Mouse (Mus musculus) hindbrain, postnatal 0 days (tissue): ENCODE results near the gene Stk39. TPM values are rescaled to one million over a fixed set of nuclear protein-coding genes. Genes with fewer than 3 reads are reported as not detected.

Source experiments
- ATAC-seq: fragments of 200-750 bp; cut with Nextera tagmentation; 2 replicates; pipeline ENCODE4 v1.8.0; 2017; ENCODE audit warnings: mild to moderate bottlenecking, moderate TSS enrichment, moderate library complexity
- DNase-seq: peaks from one replicate; pipeline ENCODE4 v3.0.0-alpha.2; 2015; ENCODE audit warnings: low spot score
- H3K27ac ChIP-seq: fragments of 300-500 bp; sonication (generic); 2 replicates; pipeline ENCODE4 v1.5.1; 2014; ENCODE audit warnings: mild to moderate bottlenecking
- H3K27me3 ChIP-seq: fragments of 300-500 bp; sonication (generic); 2 replicates; pipeline ENCODE4 v1.6.1; 2014; ENCODE audit warnings: low read length, mixed read lengths; ENCODE audit not compliant: insufficient read depth
- H3K36me3 ChIP-seq: fragments of 300-500 bp; sonication (generic); 2 replicates; pipeline ENCODE4 v1.6.1; 2014; ENCODE audit warnings: low read length, mixed read lengths; ENCODE audit not compliant: insufficient read depth
- H3K4me1 ChIP-seq: fragments of 300-500 bp; sonication (generic); 2 replicates; pipeline ENCODE4 v1.6.1; 2014; ENCODE audit warnings: antibody characterized with exemption, low read length, mixed read lengths; ENCODE audit not compliant: insufficient read depth
- H3K4me2 ChIP-seq: fragments of 300-500 bp; sonication (generic); 2 replicates; pipeline ENCODE4 v1.6.1; 2014; ENCODE audit warnings: low read depth, mild to moderate bottlenecking, low read length, moderate library complexity, mixed read lengths
- H3K4me3 ChIP-seq: fragments of 300-500 bp; sonication (generic); 2 replicates; pipeline ENCODE4 v1.5.1; 2014; ENCODE audit warnings: low read length
- H3K9ac ChIP-seq: fragments of 300-500 bp; sonication (generic); replicated peaks from 2 replicates; pipeline ENCODE4 v1.6.1; 2014; ENCODE audit warnings: mild to moderate bottlenecking, low read length, moderate library complexity, mixed read lengths
- H3K9me3 ChIP-seq: fragments of 300-500 bp; sonication (generic); 2 replicates; pipeline ENCODE4 v1.6.1; 2016; ENCODE audit warnings: low read length, mixed read lengths
- CTCF ChIP-seq: IDR thresholded peaks from 2 replicates; pipeline ENCODE4 v1.5.1; 2016; ENCODE audit warnings: antibody characterized with exemption, control low read depth, low read depth
- WGBS: fragments of 180-500 bp; shearing (Covaris S2); extraction: QIAGEN DNeasy Blood & Tissue Kit; methylation state at CpG from one replicate; pipeline ENCODE4 v1.1.7; 2014; 5-methylcytosine and 5-hydroxymethylcytosine counted together
- polyA plus RNA-seq: library from polyadenylated mRNA; unstranded; fragments of >200 nt; fragmentation: Nextera tagmentation; extraction: Ambion mirVana; gene quantifications from 2 replicates; pipeline ENCODE4 v1.2.1, GENCODE M21; 2015
- total RNA-seq: library from RNA; depleted of rRNA; stranded (reverse); fragments of >200 nt; gene quantifications from 2 replicates; pipeline ENCODE4 v1.2.3, GENCODE M21; 2014

The Stk39 gene
- total and polyA plus RNA-seq, 2 experiments from 2014 or later, result 30.8 to 38.4 TPM

DNA sequence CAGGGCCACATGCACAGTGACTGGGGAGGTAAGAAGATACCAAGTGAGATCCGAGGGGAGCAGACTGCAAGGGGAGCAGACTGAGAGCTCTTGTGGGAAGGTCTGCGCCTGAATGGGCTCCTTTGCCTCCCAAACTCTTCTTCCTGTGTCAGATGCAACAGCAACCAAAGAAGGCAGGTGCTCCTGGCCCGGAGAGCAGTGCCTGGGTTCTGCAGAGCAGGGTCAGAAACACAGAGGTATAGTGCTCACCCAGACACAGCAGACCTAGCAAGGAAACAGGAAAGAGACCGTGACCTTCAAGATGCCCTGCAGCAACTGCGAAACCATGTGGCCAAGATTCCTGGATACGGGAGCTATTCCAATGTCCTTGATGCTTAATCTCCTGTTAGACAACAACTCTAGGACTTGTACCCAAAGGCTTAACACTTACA is 94.8 kb downstream of the Stk39 start:
- Histone ChIP-seq H3K27ac (no peak overlapping the region), H3K4me2 (no peak overlapping the region), H3K4me3 (no peak overlapping the region), H3K36me3 (no peaks in the 10 kb centered on the region), H3K27me3 (no peaks in the 10 kb centered on the region), H3K4me1 (no peaks in the 10 kb centered on the region), H3K9me3 (no peaks in the 10 kb centered on the region), H3K9ac (no peak overlapping the region)
- DNase-seq (no peak), ATAC-seq (no peak)
- WGBS, result 77% methylated on average over 6 of the region's 6 CpGs
- TF ChIP-seq CTCF, result no peak

DNA sequence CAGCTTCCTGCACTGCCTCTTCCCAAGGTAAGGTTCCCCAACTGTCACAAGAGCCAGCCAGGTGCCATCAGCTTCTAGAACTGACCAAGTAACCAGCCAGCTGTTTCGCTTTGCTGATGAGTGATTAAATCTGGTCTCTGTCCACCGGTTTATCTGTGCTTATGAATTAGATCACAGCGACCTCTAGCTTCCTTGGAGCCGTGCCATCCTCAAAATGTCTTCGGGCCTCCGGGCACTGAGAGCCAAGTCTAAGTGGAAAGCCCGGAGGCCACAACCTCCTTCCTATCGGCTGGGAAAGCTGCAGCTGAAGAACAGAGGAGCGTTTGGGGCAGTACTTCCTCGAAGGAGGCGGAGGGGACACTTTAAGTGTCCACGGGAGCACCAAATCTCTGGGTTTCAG is 95.4 kb downstream of the Stk39 start:
- Histone ChIP-seq H3K9me3 (no peaks in the 10 kb centered on the region), H3K4me3 (no peak overlapping the region), H3K27me3 (no peaks in the 10 kb centered on the region), H3K4me1 (no peaks in the 10 kb centered on the region), H3K36me3 (no peaks in the 10 kb centered on the region), H3K4me2 (no peak overlapping the region), H3K27ac (no peak overlapping the region), H3K9ac (no peak overlapping the region)
- peak; percentile 27; the same call in 1 of the 2 replicates for TF ChIP-seq CTCF
- no peak for ATAC-seq
- DNase-seq, result peak; percentile 66
- WGBS, result 67% methylated on average over 12 of the region's 12 CpGs

DNA sequence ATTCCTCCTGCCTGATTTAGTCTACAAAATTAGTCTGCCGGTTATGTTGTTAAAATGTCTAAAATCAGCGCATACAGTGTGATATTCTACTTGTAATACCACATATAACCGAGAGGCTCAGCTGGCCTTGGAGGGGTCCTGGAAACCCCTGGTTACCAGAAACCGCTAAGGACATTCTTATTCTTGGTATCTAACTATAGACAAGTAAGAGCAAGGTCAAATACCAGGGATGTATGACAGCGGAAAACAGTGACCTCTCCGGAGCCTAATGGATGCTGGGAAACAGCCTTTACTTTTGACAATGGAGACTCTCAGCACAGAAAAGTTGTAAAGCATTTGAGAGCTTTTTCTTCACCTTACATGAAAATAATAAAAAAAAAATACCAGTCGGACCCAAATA is 97.9 kb downstream of the Stk39 start:
- no peak for TF ChIP-seq CTCF
- no peak overlapping the region for H3K4me3 ChIP-seq
- H3K27me3 ChIP-seq, result no peaks in the 10 kb centered on the region
- no peaks in the 10 kb centered on the region for H3K4me1 ChIP-seq
- DNase-seq (no peak), ATAC-seq (no peak)
- no peaks in the 10 kb centered on the region for H3K36me3 ChIP-seq
- no peaks in the 10 kb centered on the region for H3K9me3 ChIP-seq
- no peak overlapping the region for H3K4me2 ChIP-seq
- no peak overlapping the region for H3K27ac ChIP-seq
- H3K9ac ChIP-seq, result no peak overlapping the region
- WGBS, result 61% methylated on average over 7 of the region's 7 CpGs

DNA sequence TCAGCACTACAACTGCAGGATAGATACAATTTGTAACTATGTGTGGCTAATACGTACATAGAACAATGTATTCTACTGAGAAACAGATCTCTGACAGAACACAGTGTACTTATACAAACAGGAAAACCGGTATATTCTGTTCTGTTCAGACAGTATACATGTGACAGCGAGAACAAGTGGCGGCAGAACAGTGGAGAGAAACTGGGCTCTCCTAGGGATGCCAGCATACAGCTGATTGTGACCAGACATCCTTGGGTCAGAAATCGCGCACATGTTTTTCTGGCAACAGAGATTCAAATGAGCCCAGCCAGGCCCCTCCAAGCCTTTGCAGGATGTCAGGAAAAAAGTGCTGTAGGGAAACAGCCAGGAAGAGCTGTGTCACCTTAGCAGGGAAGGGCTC is 100.2 kb downstream of the Stk39 start:
- Histone ChIP-seq H3K9ac (no peak overlapping the region), H3K4me2 (no peak overlapping the region), H3K27ac (no peak overlapping the region), H3K4me3 (no peak overlapping the region), H3K36me3 (no peaks in the 10 kb centered on the region), H3K27me3 (no peaks in the 10 kb centered on the region), H3K9me3 (no peaks in the 10 kb centered on the region), H3K4me1 (peaks cover 3% of the 10 kb centered on the region; the same call in 1 of the 2 replicates)
- no peak for TF ChIP-seq CTCF
- DNase-seq, result no peak
- 69% methylated on average over 6 of the region's 6 CpGs for WGBS
- no peak for ATAC-seq

DNA sequence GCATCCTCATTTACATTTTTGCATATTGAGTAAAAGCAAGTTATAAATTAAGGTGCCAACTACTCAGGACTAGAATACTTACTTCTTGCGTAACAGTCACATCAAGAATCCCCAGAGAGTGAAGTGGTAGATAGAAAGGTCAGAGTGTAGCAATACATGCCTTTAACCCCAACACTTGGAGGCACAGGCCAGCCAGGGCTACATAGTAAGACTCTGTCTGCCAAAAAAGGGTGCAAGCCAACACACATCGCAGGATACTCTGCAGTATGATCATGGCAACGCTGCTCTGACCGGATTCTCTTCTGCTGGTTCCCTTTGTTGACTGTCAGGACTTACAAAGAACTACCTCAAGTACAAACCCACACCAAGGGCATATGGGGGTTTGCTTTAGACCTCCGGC is 101.7 kb downstream of the Stk39 start:
- DNase-seq (no peak), ATAC-seq (no peak)
- no peak for TF ChIP-seq CTCF
- Histone ChIP-seq H3K27ac (no peak overlapping the region), H3K4me3 (no peak overlapping the region), H3K4me2 (no peak overlapping the region), H3K9ac (no peak overlapping the region), H3K4me1 (peaks cover 3% of the 10 kb centered on the region; the same call in 1 of the 2 replicates), H3K27me3 (no peaks in the 10 kb centered on the region), H3K9me3 (no peaks in the 10 kb centered on the region), H3K36me3 (no peaks in the 10 kb centered on the region)
- WGBS, result 48% methylated on average over 5 of the region's 5 CpGs

DNA sequence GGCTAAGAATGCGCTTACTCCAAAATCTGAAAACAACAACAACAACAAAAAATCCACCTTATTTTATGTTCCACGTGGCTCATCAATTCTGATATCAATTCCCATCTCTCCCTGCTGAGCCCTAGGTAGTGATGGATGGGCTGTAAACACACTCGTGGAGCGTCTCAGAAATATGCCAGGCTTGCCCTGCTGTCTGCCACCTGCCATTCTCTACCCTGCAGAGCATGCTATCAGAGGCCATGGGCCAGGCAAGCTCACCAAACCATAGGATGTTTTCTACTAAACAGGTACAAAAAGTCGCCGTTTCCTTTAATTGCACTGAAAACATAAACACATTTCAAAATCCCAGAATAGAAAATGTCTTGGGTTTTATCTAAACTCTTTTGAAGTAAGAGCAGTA is 103.0 kb downstream of the Stk39 start:
- no peak for DNase-seq
- Histone ChIP-seq H3K4me2 (no peak overlapping the region), H3K36me3 (no peaks in the 10 kb centered on the region), H3K4me3 (no peak overlapping the region), H3K9me3 (no peaks in the 10 kb centered on the region), H3K4me1 (peaks cover 3% of the 10 kb centered on the region; the same call in 1 of the 2 replicates), H3K9ac (no peak overlapping the region), H3K27me3 (no peaks in the 10 kb centered on the region), H3K27ac (no peak overlapping the region)
- no peak for ATAC-seq
- WGBS, result 65% methylated on average over 6 of the region's 6 CpGs
- no peak for TF ChIP-seq CTCF

DNA sequence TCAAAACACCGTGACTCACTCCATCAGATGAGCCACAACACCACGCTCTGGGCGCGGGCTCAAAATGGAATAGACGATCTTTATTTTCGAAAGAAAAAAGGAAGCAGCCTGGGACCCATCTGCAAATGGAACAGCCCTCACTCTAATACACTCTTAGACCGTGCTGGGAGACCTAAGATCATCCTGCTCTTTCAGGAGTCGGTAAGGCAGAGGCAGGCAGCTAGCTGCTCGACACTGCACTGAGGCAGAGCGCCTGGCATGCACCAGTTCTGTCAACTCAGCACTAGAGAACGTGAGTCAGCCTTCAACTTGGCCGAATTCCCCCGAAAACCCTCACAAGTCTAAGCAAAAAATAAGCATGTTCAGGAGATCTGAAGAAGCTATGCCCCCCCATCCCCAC is 104.1 kb downstream of the Stk39 start:
- no peaks in the 10 kb centered on the region for H3K27me3 ChIP-seq
- H3K4me3 ChIP-seq, result no peak overlapping the region
- H3K4me2 ChIP-seq, result no peak overlapping the region
- no peak overlapping the region for H3K9ac ChIP-seq
- H3K36me3 ChIP-seq, result no peaks in the 10 kb centered on the region
- 41% methylated on average over 13 of the region's 13 CpGs for WGBS
- ATAC-seq (no peak), DNase-seq (no peak)
- H3K9me3 ChIP-seq, result no peaks in the 10 kb centered on the region
- peaks cover 3% of the 10 kb centered on the region; the same call in 1 of the 2 replicates for H3K4me1 ChIP-seq
- TF ChIP-seq CTCF, result no peak
- H3K27ac ChIP-seq, result no peak overlapping the region
